Mouse (Mus musculus): ENCODE data around the gene Ror1. TPM values are rescaled to one million over a fixed set of nuclear protein-coding genes. Genes with fewer than 3 reads are reported as not detected.

Ror1 gene
- polyA plus RNA-seq, 1 experiment, result 2.6 TPM

DNA sequence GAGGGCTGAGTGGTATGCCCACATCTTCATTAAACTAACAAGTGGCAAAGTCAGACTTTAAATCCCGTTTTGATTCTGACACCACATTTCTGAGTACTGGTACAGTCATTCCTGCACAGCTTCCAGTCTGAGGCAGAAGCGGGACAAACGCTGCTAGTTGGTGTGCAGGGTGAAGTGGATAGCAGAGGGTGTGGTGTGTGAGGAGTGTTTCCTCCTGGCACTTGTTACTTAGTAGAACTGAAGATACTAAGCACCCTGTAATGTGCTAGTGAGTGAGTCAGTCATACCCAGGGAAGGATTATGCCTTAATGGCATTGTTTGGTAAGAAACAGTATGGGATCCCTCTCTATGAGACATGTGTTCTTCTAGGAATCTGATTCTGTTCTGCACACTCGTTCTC is 115.7 kb downstream of the Ror1 start:
- DNase-seq, result no peak
- no peak for TF ChIP-seq CTCF (IDR thresholded peaks at IDR 0.05; ENCODE audit: insufficient read depth, low read length)
- no peak for TF ChIP-seq POLR2A (IDR thresholded peaks at IDR 0.05; ENCODE audit: borderline replicate concordance, extremely low read depth, low read depth, low read length)
- Histone ChIP-seq H3K4me1 (ENCODE audit: control insufficient read depth, insufficient read depth, low read length) (peaks cover 1% of the 10 kb centered on the region), H3K4me3 (replicated peaks; ENCODE audit: extremely low read depth, low read depth, low read length) (no peak overlapping the region)
- WGBS, result 48% methylated on average over 4 of the region's 4 CpGs

DNA sequence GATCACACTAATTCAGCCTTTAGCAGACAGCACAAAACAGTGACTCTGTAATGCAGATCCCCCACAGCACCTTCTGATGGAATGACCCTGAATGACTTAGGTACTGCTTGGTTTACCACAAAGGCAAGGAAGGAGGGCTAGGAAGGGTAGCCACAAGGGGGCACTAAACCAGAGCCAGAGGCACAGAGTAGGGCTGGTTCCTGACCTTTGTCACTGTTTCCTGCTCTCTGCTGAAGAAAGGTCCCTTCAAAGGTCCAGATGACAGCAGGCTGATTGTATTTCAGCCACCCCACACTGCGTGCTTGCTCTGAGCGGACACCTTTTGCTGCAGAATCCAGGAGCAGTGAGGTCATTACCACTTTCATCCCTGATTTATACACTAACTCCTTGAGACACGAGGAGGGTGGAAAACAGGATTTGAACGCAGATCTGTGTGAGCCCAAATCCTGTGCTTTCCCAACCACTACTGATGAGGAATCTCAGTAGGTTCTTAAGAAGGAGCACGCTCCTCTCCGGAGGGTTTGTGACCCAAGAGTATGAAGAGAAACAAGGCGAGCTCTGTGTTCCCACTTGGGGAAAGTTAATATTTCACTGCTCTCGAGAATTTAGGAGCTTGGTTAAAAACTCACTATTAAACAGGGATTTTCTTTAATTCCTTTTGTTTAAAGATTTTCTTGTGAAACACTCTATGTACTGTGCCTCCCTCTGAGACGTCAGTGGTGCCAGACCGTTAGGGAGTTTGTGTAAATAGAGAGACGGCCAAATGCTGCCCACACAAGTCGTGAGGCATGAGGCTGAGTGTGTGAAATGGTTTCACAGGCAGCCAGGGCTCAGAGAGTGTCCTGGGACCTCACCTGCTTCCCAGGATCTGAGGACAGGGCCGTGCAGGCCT is 119.0 kb downstream of the Ror1 start:
- H3K4me1 ChIP-seq (ENCODE audit: control insufficient read depth, insufficient read depth, low read length), result peaks cover 19% of the 10 kb centered on the region

DNA sequence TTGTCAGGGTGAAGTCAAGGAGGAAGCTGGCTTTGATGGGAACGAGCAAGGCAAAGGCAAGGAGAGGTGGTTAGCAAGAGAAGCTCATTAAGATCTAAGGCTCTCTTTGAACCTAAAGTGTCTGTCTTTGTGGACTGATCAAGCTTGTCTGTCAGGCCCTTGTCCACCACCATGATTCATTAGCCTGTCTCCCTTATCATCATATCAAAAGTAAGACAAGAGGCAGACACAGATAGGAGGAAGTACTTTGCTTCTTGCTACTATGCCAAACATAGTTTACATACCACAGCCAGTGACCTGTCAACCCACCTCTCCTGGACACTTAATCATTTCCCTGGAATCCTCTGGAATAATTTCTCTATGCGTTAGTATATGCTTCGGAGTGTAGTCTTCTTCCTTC is 121.0 kb downstream of the Ror1 start:
- Histone ChIP-seq H3K4me3 (replicated peaks; ENCODE audit: extremely low read depth, low read depth, low read length) (no peak overlapping the region), H3K4me1 (ENCODE audit: control insufficient read depth, insufficient read depth, low read length) (peaks cover 19% of the 10 kb centered on the region)
- TF ChIP-seq CTCF (IDR thresholded peaks at IDR 0.05; ENCODE audit: insufficient read depth, low read length) (no peak), POLR2A (IDR thresholded peaks at IDR 0.05; ENCODE audit: borderline replicate concordance, extremely low read depth, low read depth, low read length) (no peak)
- no peak for DNase-seq
- 37% methylated on average over 3 of the region's 3 CpGs for WGBS

More for the DNA sequence above, 119.0 kb downstream of the Ror1 start:
- TF ChIP-seq CTCF (IDR thresholded peaks at IDR 0.05; ENCODE audit: insufficient read depth, low read length) (peak; percentile 75), POLR2A (IDR thresholded peaks at IDR 0.05; ENCODE audit: borderline replicate concordance, extremely low read depth, low read depth, low read length) (no peak)
- WGBS, result 62% methylated on average over 13 of the region's 13 CpGs
- DNase-seq, result peak; percentile 36
- H3K4me3 ChIP-seq (replicated peaks; ENCODE audit: extremely low read depth, low read depth, low read length), result no peak overlapping the region

DNA sequence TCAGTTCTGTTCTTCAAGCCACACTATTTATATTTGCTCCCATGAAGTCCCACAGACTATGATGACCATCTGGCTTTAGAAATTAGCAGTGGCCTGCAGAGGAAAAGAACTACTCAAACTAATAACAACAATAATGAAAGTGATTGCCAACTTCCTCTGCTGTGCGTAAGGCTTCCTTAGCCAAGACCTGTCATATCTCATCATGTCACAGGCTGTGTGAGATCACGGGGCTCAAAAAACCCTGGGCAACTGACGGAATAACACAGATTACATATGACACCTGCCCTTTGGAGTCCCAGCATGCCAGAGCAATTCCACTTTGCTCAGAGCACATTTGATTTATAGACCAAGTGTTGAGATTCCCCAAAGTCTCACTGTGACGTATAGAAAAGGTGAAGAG is 123.4 kb downstream of the Ror1 start:
- TF ChIP-seq CTCF (IDR thresholded peaks at IDR 0.05; ENCODE audit: insufficient read depth, low read length) (no peak), POLR2A (IDR thresholded peaks at IDR 0.05; ENCODE audit: borderline replicate concordance, extremely low read depth, low read depth, low read length) (no peak)
- 41% methylated on average over 4 of the region's 4 CpGs for WGBS
- H3K4me1 ChIP-seq (ENCODE audit: control insufficient read depth, insufficient read depth, low read length), result peaks cover 35% of the 10 kb centered on the region
- no peak for DNase-seq
- H3K4me3 ChIP-seq (replicated peaks; ENCODE audit: extremely low read depth, low read depth, low read length), result no peak overlapping the region

DNA sequence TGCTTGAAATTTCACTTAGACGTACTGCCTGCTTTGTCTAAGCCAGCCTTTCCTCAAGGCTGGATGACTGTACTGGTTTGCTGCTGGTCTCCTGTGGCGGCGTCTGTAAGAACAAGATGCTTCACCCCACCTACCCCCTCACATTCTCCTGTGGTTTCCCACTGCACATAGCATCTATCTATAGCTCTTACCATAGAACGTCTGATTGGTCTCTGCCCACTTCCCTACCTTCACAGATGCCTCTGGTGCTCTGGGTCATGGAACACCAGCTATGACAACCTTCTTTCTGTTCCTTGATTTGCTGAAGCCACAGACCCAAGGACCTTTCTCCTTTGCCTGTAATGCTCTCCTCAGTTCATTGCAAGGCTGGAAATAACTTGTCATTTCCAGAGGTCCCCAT is 124.0 kb downstream of the Ror1 start:
- TF ChIP-seq POLR2A (IDR thresholded peaks at IDR 0.05; ENCODE audit: borderline replicate concordance, extremely low read depth, low read depth, low read length), result no peak
- no peak for TF ChIP-seq CTCF (IDR thresholded peaks at IDR 0.05; ENCODE audit: insufficient read depth, low read length)
- no peak for DNase-seq
- 69% methylated on average over 4 of the region's 4 CpGs for WGBS
- Histone ChIP-seq H3K4me1 (ENCODE audit: control insufficient read depth, insufficient read depth, low read length) (peaks cover 40% of the 10 kb centered on the region), H3K4me3 (replicated peaks; ENCODE audit: extremely low read depth, low read depth, low read length) (no peak overlapping the region)

DNA sequence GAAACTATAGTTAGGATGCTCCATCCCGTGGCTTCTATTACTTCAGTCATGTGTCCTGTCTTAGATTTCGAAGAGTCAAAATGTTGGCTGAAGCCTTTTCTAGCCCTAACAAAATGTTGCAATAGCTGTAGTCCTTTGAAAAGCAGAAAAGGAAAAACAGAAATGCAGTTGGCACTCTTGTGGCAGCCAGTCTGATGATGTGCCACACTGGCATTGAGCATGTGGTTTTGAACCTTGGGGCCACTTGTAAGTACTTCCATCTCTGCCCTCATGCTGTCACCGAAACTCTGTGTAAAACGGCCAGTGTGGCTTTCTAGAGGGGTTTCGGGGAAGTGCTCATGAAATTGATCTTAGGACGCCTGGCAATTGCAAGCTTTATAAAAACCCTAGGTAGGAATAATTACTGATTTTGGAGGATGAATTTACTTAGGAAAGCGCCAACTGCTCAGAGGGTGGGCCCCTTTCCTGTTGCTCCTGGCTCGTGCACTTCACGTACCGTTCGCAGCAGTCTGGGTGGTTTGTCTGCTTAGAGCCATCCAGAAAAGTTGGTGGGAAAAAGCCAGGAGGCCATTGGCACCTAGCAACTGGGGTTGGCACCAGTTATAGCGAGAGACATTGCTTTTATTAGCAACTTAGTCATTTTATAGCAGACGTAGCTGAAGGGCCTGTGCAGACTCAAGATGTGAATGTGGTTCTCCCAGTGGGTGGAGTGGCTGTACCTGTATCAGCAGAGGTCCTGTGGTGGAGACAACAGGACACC is 126.6 kb downstream of the Ror1 start:
- no peak for DNase-seq
- H3K4me3 ChIP-seq (replicated peaks; ENCODE audit: extremely low read depth, low read depth, low read length), result no peak overlapping the region
- WGBS, result 49% methylated on average over 13 of the region's 13 CpGs
- TF ChIP-seq CTCF (IDR thresholded peaks at IDR 0.05; ENCODE audit: insufficient read depth, low read length) (no peak), POLR2A (IDR thresholded peaks at IDR 0.05; ENCODE audit: borderline replicate concordance, extremely low read depth, low read depth, low read length) (no peak)
- peaks cover 37% of the 10 kb centered on the region for H3K4me1 ChIP-seq (ENCODE audit: control insufficient read depth, insufficient read depth, low read length)

DNA sequence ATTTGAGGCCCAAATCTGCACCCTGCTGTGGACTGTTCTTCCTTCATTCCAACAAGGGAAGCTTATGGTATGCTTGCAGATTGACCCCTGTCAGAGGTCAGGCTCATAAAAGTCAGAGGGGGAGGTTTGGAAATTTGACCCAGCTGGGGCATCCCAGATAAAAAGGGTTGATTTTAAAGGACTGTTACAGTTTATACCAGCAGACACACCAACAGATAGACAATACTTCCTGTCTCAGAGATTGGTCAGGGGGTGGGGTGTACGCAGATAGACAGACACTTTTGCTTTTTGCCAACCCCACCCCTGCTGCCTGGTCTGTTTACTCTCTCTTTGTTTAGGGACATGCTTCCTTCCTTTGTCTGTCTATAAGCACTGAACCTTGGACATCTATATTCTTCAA is 127.9 kb downstream of the Ror1 start:
- Histone ChIP-seq H3K4me3 (replicated peaks; ENCODE audit: extremely low read depth, low read depth, low read length) (no peak overlapping the region), H3K4me1 (ENCODE audit: control insufficient read depth, insufficient read depth, low read length) (peaks cover 30% of the 10 kb centered on the region)
- 41% methylated on average over 1 of the region's 1 CpGs for WGBS
- no peak for DNase-seq
- no peak for TF ChIP-seq POLR2A (IDR thresholded peaks at IDR 0.05; ENCODE audit: borderline replicate concordance, extremely low read depth, low read depth, low read length)
- no peak for TF ChIP-seq CTCF (IDR thresholded peaks at IDR 0.05; ENCODE audit: insufficient read depth, low read length)

DNA sequence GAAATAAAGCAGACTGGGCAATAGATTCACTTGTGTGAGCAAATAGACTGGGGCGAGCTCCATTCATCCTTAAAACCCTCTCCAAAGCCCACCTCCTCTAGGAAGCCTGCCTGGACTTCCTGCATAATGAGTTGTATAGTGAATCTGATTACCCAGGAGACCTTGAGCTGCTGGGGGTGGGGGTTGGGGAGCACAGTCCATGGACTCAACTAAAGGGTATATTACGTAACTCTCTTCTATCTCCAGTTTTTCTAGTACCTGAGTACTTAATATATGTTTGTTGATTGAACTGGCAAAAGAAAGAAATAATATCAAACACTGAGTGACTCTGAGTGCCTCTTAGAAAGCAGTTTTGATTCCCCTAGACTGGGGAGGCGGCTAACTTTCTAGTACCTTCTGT is 128.4 kb downstream of the Ror1 start:
- DNase-seq, result peak; percentile 21
- Histone ChIP-seq H3K4me1 (ENCODE audit: control insufficient read depth, insufficient read depth, low read length) (peaks cover 27% of the 10 kb centered on the region), H3K4me3 (replicated peaks; ENCODE audit: extremely low read depth, low read depth, low read length) (no peak overlapping the region)
- WGBS, result 62% methylated on average over 3 of the region's 3 CpGs
- TF ChIP-seq CTCF (IDR thresholded peaks at IDR 0.05; ENCODE audit: insufficient read depth, low read length) (no peak), POLR2A (IDR thresholded peaks at IDR 0.05; ENCODE audit: borderline replicate concordance, extremely low read depth, low read depth, low read length) (no peak)

DNA sequence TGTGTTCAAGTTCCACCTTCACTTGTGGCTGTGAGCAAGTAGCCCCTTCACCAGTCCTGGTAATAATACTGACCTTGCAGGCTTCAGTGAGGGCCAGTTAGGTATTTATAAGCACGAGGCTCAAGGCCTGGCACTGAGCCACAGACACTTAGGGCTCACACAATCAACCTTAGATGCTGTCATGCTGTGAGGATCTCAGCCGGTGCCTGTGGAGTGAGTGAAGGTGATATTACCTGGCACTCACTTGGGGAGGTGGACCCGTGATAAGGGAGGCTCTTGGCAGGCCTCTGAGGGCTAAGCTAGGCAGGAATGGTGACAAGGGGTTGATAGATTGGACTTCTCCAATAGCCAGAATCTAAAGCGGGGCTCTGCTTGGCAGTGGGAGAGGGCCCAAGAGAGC is 131.0 kb downstream of the Ror1 start:
- WGBS, result 39% methylated on average over 4 of the region's 4 CpGs

More for the DNA sequence above, 131.0 kb downstream of the Ror1 start:
- DNase-seq, result no peak
- Histone ChIP-seq H3K4me1 (ENCODE audit: control insufficient read depth, insufficient read depth, low read length) (peaks cover 23% of the 10 kb centered on the region), H3K4me3 (replicated peaks; ENCODE audit: extremely low read depth, low read depth, low read length) (no peak overlapping the region)
- no peak for TF ChIP-seq CTCF (IDR thresholded peaks at IDR 0.05; ENCODE audit: insufficient read depth, low read length)
- TF ChIP-seq POLR2A (IDR thresholded peaks at IDR 0.05; ENCODE audit: borderline replicate concordance, extremely low read depth, low read depth, low read length), result no peak

All from lung, adult 2 months (tissue).